Mouse (Mus musculus) left cerebral cortex, adult 18-20 months (tissue): Measurements from ENCODE around the gene Psmd9. TPM values are rescaled to one million over a fixed set of nuclear protein-coding genes. Genes with fewer than 3 reads are reported as not detected.
A peak's percentile ranks its signal among the peaks of the same experiment; 100 is the strongest.
"Not testable (repeated sequence)": the region's sequence is repeated elsewhere in the genome, so short reads cannot be mapped to it uniquely, and the experiment has no call there.

ENCODE experiments used
- DNase-seq, 2 experiments: peaks; one replicate each; pipeline ENCODE4 v3.0.0; 2021 to 2022; ENCODE audit warnings: low spot score in 2 of 2, mixed read lengths in 1 of 2
- total RNA-seq, 2 experiments: library from RNA; stranded (reverse); gene quantifications; 2 replicates each; pipeline ENCODE4 v1.2.3; 2021

Gene Psmd9
- total RNA-seq, 2 experiments from 2014 or later: 23.1 to 28.3 TPM

DNA sequence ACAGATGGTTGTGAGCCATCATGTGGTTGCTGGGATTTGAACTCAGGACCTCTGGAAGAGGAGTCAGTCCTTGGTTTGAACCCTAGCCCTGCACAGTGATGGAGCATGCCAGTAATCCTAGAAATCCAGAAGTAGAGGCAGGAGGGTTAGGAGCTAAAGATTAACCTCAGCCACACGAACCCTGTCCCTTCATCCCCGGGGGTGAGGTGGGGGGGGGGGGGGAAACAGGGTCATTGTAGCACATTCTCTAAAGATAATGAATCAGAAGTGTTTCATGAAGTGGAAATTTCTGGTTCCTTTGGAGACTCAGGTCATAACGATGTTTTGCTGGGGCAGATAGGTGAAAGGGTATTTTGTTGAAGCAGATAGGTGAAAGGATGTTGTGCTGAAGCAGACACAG, 21.7 kb downstream of the Psmd9 start:
- DNase-seq: no peak

DNA sequence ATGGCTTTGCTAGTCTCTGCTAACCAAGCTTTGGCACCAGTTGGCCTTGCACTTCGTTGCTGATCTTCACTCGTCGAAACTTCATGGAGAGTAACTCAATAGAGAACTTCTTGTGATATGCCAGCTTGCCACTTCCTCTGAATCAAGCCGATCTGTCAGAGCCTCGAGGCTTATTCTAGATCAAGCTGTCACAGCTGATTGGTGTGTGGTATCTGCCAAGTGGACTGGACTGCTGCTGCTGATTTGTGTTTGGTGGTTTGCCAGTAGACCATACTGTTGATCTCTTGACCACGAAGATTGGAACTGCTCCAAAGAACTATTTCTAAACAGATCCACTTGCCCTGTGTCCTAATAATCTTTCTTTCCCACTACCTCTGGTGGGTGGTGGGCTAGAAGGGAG, 22.2 kb downstream of the Psmd9 start:
- no peak for DNase-seq

DNA sequence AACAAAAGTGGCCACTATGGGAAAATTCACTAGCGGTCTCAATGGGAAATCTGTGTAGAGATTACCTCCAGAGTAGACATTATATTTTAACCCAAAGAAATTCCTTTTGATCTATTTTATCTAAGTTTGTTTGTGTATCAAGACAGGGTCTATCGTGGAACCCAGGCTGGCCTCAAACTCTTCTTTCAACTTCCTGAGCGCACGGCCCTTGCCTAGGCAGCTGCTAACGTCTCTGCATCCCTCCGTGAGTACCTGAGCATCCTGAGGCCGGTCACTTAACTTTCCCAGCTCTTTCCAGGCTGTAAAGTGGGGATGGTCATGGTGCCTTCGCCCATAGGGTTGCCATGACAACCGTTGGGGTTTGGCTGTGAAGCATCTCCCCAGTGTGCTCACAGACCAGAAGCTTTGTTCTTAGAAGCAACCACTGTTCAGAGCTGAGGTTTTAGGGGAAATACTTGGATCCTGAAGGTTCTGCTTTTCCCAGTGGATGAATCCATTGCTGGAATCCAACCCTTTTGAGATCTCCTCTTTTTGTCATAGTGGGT, 23.5 kb downstream of the Psmd9 start:
- DNase-seq: no peak

DNA sequence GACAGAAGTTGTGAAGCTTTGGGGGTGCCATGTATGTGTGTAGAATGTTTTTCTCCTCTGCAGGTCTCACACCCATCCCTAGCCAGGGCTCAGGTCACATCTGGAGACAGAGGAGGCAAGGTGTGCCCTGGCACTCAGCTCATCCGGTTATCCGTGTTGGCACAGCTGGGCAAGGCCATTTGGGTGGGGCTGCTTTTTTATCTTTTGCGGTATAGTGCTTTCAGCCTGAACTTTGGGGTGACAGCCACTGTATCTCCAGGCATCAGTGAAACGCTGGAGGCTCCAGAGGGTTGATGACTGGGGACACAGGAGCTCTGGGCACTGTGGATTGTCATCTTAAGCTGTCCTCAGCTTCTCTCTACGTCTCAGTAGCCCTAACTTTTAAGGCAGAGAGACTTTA, 24.2 kb downstream of the Psmd9 start:
- DNase-seq: no peak

DNA sequence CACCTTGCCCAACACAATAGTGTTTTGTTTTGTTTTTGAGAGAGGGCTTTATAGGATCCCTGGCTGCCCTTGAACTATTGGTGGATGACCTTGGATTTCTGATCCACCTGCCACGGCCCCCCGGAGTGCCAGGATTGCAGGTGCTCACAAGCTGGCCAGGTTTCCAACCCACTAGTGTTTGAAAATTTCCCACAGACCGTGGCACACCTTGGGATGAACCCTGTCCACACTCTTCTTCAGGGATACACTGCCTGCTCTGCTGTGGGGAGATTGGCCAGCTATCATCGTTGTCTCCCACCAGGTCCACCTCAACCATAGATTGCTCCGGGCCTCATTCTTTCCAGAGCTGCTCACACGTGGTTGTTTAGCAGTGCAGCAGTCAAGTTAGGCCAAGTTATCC, 25.6 kb downstream of the Psmd9 start:
- DNase-seq: no peak

DNA sequence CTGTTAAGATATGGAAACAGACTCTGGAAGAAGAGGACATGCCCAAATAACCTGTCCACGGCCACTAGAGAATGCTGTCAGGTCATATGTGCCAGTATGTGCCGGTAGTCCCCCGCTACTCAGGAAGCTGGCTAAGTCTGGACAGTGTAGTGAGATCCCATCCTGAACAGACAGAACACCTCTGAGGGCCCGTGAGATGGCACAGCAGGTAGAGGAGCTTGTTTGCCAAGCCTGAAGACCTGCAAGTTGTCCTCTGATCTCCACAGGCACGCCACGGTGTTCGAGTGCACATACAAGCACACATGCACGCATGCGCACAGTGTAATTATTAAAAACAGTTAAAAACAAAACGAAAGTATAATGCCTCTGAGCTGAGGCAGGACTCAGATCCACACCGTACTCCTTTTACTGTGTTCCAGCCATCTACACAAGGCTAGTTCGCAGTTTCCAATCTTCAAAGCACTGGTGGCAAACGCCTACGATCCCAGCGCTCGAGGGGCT, 26.3 kb downstream of the Psmd9 start:
- DNase-seq: no peak

DNA sequence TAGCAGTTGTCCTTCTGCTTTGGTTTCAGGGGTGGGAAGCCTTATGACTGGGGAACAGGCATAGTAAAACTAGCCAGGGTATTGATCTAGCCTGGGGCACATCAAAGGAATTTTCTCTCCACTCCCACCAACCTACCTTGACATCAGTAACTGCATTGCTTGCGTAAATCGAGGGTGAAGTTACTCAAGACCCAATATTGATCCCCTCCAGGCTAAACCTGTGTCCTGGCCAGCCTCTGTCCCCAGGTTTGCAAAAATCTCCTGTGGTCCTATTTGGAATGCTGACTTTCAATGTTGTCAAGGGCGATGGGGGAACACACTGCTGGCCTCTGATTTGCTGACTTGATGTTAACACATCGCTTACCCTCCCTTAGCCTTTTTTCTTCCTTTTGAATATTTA, 27.5 kb downstream of the Psmd9 start:
- DNase-seq: no peak

DNA sequence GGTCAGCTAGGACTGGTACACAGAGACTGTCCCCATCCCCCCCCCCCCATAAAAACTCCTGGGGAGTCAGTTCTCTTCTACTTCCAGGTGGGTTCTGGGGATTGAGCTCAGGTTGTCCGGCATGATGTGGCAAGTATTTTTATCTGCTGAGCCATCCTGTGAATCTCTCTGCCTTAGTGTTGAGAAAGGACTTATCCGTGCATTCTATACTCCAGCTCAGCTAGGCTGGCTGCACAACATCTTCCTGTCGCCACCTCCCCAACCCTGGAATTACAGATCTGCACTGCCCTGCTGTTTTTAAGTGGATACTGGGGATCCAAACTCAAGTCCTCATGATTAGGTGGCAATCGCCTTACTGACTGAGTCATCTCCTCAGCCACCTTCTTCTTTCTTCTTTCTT, 29.3 kb downstream of the Psmd9 start:
- DNase-seq: no peak

DNA sequence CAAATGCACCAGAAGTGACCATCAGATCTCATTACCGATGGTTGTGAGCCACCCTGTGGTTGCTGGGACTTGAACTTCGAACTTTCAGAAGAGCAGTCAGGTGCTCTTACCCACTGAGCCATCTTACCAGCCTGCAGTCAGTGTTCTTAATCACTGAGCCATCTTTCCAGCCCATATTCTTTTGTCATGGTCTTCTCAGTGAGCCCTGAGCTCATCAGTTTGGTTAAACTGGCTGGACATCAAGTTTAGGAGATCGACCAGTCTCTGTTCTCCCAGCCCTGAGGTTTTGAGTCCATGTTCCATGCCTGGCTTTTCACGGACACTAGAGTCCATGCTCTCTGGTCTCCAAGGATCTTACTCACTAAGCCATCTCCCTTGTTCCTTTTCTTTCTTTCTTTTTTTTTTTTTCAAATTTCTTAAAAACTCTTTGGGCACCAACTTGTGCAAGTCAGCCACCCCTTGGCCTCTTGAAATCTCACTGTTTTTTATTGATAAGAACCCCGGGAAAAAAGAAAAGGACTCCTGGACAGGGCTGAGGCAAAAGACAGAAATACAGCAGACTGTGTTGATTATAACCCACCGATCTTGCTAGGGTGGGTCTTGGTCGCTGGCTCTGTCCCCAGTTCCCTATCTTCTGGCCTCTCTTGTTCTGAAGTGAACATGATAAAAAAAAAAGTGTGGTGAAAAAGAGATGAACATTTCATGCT, 31.8 kb downstream of the Psmd9 start:
- DNase-seq: not testable (repeated sequence)

DNA sequence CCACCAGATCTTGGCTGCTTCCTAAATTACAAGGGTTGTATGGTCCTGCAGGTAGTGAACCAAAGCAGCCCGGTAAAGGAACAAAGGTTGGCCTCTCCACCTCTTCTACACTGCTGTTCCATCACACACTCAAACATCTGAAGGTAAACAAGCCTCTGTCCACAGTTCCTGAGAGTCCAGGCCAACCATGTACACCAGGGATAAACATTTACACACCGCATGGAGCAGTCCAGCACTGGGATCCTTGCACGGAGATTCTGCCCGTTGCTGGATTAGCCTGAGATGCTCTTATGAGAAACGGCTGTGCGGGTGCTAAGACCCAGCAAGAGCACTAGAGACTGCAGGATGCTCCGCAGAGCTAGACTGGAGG, 32.3 kb downstream of the Psmd9 start:
- DNase-seq: no peak

DNA sequence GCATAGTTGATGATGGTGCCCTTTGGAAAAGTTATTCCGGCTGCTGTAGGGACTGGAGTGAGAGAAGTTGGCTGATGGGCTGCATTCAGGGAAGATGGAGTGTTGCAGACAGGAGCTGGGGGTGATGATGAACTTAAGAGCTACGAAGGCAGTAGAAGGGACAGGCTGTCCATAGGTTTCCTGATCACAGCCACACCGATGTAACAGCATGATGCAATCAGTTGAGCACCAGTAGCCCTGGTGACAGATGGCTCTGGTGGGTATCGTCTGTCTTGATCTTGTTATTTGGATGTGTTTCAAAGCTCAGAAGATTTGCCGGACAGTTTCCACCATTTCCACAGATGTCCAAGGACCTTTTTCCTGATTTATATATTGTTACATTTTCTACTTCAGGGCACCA, 32.8 kb downstream of the Psmd9 start:
- DNase-seq: no peak

DNA sequence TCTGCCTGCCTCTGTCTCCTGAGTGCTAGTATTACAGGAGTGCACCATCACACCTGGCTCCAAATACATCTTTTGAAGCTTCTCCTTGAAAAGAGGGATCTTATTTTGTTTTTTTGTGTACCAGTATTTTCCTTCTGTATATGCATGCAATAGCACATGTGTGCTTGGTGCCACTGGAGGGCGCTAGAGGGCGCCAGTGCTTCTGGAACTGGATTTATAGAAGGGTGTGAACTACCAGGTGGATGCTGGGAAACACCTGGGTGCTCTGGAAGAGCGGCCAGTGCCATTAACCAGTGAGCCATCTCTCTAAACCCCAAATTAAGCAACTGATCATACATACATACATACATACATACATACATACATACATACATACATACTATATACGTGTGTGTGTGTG, 33.6 kb downstream of the Psmd9 start:
- DNase-seq: not testable (repeated sequence)

DNA sequence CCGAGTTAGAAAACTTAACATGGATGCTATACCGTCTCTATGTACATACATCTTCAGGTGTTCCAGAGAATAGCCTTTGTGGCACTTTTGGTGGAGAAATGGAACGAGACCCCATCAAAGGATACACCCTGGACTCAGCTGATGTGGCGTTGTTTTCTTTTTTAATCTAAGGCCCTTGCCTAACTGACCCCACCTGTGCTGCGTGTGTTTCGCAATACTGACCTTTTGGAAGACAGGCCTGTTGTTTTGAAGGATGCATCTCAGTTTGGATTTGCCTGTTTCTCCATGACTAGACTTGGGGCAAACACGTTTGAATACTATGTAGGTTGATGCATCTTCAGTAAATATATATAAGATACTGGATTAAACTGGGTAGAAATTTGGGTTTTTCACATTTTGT, 34.4 kb downstream of the Psmd9 start:
- DNase-seq: not testable (repeated sequence)

DNA sequence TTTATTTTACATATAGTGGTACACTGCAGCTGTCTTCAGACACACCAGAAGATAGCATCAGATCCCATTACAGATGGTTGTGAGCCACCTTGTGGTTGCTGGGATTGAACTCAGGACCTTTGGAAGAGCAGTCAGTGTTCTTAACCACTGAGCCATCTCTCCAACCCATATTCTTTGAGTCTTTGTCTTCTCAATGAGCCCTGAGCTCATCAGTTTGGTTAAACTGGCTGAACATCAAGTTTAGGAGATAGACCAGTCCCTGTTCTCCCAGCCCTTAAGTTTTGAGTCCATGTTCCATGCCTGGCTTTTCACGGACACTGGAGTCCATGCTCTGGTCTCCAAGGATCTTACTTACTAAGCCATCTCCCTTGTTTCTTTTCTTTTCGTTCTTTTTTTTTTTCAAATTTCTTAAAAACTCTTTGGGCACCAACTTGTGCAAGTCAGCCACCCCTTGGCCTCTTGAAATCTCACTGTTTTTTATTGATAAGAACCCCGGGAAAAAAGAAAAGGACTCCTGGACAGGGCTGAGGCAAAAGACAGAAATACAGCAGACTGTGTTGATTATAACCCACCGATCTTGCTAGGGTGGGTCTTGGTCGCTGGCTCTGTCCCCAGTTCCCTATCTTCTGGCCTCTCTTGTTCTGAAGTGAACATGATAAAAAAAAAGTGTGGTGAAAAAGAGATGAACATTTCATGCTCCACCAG, 53.3 kb downstream of the Psmd9 start:
- DNase-seq: not testable (repeated sequence)

DNA sequence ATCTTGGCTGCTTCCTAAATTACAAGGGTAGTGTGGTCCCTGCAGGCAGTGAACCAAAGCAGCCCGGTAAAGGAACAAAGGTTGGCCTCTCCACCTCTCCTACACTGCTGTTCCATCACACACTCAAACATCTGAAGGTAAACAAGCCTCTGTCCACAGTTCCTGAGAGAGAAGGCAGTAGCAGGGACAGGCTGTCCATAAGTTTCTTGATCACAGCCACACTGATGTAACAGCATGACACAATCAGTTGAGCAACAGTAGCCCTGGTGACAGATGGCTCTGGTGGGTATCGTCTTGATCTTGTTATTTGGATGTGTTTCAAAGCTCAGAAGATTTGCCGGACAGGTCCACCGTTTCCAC, 53.8 kb downstream of the Psmd9 start:
- no peak for DNase-seq

DNA sequence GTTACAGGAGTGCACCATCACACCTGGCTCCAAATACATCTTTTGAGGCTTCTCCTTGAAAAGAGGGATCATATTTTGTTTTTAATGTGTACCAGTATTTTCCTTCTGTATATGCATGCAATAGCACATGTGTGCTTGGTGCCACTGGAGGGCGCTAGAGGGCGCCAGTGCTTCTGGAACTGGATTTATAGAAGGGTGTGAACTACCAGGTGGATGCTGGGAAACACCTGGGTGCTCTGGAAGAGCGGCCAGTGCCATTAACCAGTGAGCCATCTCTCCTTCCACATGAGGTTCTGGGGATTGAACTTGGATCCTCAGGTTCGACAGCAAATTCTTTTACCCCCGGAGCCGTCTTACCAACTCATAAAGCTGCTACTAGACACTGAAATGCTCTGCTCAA, 54.6 kb downstream of the Psmd9 start:
- DNase-seq: not testable (repeated sequence)

DNA sequence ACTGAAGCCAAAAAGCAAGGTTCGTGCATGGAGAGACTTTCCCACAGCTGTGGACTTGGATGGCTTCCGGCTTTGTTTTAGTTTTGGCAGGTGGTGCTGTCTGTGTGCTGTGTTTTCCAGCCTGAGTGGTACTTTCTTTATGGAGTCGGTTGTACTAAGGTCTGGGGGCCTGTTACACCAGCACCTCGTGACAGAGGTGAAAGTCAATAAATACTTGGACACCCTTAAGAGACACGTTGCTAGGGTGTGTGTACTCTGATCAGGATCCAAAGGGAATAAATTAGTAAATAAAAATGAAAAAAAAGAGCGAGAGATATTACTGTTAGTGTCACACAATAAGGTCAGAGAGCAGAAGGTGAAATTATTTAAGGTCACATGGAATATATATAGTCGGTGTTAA, 57.6 kb downstream of the Psmd9 start:
- no peak for DNase-seq

DNA sequence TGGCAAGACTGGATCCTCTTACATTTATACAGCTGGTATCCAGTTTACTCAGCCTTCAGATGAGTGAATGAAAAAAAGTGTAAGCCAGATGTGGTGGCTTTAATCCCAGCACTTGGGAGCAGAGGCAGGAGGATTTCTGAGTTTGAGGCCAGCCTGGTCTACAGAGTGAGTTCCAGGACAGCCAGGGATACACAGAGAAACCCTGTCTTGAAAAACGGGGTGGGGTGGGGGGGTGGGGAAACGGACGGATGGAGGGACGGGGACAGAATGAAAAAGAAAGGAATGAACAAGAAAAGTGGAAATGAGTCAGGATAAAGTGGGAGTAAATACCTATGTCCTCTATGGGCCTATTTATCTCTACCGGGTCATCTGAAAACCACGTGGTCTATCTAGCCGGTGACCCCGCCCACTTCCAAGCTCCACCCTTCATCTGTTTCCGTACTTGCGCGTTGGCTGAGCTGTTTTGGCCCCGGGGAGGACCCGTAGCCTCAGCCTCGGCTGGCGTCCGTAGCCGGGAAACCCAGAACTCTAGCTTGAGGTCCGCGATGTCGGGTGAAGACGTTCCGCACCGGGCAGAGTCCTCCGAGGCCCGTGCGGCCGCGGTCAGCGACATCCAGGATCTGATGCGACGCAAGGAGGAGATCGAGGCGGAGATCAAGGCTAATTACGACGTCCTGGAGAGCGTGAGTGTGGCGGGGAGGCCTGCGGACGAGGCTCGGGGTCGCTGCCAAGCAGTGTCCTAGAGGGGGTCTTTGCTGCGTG, 58.7 kb downstream of the Psmd9 start:
- peak; percentile 96 to 98 for DNase-seq

DNA sequence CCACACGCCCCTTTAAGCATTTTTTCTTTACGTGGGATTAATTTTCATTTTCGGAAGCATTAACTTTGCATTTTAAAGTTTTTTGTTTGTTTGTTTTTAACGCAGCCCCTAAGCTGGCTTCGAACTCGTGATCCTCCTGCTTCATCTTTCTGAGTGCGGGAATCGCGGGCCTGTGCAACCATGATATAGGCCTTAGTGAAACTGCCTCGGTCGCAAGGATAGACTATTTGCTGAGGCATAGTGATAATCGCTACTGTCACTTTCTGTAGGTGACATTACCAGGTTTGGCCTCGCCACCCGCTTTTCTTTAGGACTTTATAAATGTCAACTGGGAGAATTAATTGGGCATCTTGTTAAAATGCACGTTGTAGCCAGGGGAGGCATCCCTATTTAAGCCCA, 59.3 kb downstream of the Psmd9 start:
- DNase-seq: no peak

DNA sequence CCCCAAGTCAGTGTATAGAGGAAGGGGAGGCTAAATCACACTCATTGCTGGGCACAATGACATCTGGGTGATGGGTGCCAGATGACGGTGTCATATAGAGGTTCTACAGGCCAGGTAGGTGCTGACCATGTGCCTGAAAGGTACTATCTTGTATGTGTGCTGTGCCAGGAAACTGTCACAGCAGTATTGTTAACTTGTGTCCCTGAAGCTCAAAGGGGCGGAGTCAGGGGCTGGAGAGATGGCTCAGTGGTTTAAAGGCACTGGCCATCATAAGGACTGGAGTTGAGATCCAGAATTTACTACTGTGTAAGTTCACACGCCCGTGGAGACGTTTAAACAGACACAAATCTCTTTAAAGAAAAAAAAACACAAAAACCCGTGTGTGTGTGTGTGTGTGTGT, 60.1 kb downstream of the Psmd9 start:
- no peak for DNase-seq

DNA sequence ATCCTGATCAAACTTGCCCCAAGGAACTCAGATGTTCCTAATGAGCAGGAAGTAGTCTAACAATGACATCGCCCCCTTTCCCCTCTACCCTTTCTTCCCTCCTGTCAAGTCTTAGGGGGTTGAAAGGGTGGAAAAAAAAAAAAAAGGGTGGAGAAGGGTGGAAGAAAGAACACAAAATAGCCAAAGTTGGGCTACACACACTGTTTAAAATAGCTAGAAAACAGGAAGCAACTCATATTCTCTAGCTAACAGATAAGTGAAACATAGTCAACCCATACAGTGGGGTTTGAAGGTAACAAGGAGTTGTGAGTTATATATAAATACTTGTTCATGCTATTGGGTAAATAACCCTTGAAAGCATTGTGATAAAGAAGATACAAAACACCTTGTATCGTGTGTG, 63.0 kb downstream of the Psmd9 start:
- DNase-seq: no peak

DNA sequence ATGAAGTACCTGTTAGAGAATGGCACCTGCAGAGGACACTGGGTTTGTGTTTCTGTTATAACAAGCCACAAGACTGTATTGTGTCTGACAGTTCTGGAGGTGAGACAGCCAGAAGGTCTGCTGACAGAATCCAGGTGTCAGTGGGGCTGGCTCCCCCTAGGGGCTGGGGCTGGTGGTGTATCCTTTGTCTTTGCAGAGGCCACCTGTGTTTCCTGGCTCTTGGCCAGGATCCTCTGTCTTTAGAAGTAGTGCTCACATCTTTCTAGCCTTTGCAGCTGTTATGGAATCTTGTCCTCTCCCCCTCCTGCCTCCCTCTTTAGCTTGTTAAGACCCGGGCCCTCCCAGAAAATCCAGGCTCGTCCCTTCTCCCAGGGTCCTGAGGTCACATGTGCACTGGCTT, 66.5 kb downstream of the Psmd9 start:
- DNase-seq: peak; percentile 34 to 53
